Mouse (Mus musculus): ENCODE results near the gene Apcs.

The Apcs gene

GRCm38 (mm10) chr1:172894777-172895357, at the start of gene Apcs:
Gene Apcs (minus strand): TSS chr1:172895041.
- DNase-seq, result no peak

DNA sequence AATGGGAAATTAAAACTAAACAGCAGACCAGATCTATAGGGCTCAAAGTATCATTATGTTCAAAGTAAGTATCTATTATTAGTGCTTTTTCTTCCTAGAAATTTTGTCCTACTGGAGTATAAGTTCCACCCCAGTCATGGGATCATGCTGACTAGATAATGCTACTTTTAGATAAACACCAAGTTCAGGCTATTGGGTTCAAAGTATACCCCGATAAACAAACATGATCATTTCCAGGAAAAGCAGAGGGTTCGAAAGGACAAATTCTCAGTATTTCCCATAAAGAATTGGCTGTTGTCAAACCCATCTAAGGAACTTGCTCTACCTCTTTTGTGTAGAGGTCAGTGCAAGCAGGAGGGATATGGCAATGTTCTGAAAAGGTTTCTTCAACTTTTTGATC, 37.4 kb upstream of the Apcs start:
- no peak for DNase-seq

GRCm38 (mm10) chr1:172918450-172918849, 23.6 kb upstream of the Apcs start:
- no peak for DNase-seq

GRCm38 (mm10) chr1:172917115-172917514, 22.3 kb upstream of the Apcs start:
- no peak for DNase-seq

- no peak for DNase-seq
Measured at GRCm38 (mm10) chr1:172903313-172903712, 8.5 kb upstream of the Apcs start.

GRCm38 (mm10) chr1:172895435-172895834, 594 bp upstream of the Apcs start:
- no peak for DNase-seq

DNA sequence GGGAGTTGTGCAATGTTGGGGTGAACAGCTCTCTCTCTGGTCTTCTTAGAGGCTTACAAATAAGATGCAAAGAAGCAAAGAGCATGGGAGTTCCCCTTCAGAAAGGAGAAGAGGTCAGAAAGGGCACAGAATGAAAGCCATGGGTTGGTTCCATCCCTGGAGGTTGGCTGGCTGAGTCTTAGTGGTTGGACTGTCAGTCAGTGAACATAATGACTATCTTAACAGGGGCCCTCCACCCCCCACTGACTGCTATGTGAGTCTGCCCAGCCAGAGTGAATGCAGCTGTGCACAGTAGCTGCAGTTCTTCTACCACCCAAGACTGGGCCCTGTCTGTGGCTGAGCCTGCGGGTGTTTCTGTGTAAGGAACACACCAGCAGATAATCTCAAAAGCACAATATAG, 18.2 kb downstream of the Apcs start:
- DNase-seq, result no peak

GRCm38 (mm10) chr1:172875265-172875664, 19.6 kb downstream of the Apcs start:
- DNase-seq, result no peak

- DNase-seq, result no peak
Measured at GRCm38 (mm10) chr1:172848171-172848570, 46.7 kb downstream of the Apcs start.

DNA sequence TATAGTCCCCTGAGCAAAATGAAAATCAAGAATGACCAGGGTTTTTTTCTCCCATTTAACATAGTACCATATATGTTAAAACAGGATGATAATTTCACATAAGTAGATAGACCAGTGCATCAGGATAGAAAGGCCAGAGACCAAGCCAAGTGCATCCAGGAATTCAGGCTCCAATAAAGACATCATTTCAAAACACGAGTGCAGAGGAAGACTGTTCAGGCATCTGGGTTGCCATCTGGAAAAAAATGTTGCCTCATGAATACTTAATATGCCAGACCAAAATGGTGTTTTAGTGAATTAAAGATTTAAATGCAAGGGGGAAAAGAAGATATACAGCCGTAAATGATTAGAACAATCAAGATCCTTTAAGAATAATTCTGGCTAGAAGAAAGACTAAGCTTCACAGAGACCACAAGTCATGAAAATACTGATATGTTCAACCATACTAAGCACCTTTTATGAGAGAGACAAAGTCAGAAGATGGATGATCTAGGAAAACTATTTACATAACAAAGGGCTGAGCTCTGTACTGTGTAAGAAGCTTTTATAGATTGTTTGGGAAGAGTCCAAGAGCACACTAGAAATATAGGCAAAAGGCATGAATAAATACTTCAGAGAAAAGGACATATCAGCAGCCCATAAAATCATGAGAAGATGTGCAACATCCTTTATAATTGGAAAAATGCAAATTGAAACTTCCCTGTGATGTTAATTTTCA, 47.6 kb downstream of the Apcs start:
- no peak for DNase-seq
